Mouse (Mus musculus): Measurements from ENCODE around the gene Rngtt.
"Not testable (repeated sequence)": the region's sequence is repeated elsewhere in the genome, so short reads cannot be mapped to it uniquely, and the experiment has no call there.

Rngtt gene

DNA sequence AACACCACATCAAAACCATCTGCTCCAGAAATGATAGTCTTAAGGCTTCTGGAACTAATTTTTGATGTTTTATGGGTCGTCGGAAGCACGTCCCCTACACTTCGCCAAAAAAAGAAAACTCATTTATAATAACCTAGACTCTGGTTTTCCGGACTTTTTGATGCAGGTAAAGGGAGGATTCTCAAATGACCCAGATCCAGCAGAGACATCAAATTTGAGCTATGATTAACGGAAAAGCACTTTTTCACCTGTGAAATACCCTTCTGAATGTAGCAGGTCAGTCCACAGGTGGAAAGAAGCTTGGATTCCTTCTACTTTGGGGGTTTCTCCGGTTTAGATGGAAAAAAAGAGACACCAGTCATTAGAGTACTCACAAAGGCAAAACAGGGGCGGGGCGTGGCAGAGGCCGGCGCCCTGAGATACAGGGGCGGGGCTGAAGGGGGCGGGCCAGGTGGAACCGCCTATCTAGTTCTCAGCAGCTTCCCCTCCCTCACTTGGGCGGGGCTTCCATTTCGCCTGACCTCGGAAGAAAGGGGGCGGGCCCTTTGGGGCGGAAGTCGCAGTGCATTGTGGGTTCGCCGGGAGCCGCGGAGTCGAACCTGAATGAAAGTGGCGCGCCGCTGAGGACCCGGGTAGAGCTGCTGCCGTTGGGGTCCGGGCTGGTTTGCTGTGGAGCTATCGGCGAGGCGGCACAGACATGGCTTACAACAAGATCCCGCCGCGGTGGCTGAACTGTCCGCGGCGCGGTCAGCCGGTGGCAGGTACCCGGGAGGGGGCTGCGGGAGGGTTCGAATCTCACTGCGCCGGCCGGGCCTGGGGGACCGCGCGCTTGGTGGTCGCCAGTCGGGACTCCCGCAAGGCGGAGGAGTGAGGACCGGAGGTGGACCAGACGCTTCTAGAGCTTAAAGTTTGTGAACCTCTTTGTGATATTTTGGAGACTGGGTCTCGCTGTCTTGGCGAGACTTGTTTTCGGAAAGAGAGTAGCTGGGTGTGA, at the start of gene Rngtt:
Gene Rngtt (plus strand): TSS at position 548 of the 994 bp plus-strand sequence.
- peak; percentile 98 for DNase-seq (ENCODE audit: low read depth)

DNA sequence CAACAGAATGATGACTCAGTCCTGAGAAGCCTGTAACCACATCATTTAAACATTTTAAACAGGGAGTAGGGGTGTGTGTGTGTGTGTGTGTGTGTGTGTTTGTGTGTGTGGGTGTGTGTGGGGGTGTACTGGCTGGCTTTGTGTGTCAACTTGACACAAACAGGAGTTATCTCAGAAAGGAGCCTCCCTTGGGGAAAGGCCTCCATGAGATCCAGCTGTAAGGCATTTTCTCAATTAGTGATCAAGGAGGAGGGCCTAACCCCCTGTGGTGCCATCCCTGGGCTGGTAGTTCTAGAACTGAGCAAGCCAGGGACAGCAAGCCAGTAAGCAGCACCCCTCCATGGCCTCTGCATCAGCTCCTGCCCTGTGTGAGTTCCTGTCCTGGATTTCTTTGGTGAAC, 49.8 kb upstream of the Rngtt start:
- DNase-seq (ENCODE audit: low read depth): peak; percentile 41

DNA sequence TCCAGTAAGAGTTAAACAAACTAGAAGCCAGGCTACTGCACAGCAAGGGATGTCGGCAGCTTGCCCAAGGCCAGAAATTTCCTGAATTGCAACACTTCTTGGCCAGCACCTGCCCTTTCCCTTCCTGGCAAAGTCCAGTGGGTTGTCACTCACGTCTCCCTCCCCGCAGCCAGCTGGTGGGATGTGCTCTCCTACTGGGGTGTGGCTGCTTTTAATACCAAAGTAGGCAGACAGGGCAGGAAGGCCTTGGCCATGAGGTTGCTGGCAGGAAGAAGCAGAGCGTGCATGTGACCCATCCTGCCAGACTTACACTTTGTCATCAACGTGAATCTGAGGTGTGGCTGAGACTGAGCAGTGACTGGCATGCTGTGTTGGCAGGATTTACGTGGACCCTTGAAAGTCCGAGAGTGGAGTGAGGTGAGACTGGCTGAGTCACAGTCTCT, 48.8 kb upstream of the Rngtt start:
- DNase-seq (ENCODE audit: low read depth): peak; percentile 97

DNA sequence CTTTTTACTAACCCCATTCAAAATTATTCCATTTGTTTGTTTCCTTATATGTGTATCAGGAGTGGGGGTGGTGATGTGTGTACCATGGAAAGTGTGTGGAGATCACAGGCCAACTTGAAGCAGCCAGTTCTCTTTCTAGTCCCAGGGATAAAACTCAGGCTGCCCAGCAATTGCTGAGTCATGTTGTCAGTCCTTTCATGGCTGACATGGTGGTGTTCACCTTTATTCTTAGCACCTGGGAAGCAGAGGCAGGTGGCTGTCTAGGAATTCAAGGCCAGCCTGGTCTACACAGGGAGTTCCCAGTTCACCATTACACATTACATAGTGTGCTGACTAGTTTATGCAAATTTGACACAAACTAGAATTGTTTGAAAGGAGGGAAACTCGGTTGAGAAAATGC, 47.2 kb upstream of the Rngtt start:
- no peak for DNase-seq (ENCODE audit: low read depth)

DNA sequence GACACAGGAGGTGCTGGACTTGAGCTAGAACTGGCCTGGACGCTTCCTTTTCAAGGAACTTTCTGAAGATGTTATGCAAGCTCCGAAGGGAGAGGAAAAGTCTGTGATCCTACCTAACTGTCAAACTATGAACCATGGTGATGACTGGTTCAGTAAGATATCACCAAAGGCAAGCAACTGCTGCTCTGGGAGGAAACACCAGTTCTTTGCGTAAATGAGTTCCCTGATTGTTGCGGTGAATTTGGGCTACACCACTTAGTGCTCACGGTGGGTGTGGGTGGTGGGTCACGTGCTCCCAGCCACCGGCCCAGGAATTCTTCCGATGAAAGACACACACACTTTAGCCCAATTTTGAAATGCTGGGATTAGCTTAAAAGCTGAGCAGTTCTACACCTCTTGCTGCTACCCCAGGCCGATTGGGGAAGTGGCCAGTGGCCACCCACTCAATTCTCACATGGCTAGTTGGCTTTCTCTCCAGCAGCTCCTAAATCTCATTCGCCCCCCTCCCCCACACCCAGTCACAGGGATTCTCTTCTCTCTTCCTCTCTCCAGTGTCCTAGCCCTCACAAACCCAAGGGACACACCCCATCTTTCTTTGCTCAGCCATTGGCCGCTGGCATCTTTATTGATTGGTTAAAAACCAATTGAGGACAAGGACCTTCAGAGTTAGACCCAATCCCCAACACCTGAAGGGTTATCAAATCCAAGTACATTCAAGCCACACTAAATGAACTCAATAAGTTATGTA, 45.0 kb upstream of the Rngtt start:
- no peak for DNase-seq (ENCODE audit: low read depth)

DNA sequence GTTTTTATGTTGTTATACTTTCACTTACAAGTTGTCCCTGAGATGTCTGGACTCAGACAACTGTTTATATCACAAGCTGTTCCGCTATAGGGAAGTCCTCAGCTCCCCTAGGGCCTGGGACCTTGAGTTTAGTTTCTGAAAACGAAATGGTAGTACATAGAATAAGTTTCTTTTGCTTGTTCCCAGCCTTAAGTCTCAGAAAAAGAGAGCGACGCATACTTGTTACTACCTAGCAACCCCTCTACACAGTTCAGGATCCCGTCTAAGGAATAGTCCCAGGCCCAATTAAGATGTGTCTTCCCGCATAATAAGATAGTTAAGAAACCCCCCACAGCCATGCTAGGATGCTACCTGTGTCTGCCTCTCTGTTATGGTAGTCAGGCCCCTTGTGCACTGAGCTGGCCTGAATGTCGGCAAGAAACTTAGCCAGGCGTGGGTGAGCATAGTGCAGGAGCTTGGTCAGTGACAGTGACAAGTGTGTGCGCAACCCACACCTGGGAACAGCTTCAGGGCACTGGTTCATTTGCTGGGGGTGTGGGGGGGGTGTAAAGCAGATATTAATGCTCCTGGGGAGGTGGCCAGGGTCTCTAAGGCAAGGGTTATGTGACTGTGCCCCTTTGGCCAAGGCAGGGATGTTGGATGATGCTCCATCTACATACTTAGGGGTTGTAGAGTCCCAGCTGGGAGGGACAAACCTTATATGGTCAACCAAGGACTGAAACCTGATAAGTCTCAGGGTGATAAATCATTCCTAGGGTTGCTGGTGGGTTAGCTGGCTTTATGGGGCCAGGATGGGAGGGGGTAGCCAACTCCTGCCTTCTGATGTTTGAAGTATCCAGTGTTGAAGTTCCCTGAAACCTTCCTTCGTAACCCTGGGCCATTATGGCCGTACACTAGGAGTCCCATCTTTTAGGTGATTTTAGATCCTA, 39.5 kb upstream of the Rngtt start:
- DNase-seq (ENCODE audit: low read depth): no peak

DNA sequence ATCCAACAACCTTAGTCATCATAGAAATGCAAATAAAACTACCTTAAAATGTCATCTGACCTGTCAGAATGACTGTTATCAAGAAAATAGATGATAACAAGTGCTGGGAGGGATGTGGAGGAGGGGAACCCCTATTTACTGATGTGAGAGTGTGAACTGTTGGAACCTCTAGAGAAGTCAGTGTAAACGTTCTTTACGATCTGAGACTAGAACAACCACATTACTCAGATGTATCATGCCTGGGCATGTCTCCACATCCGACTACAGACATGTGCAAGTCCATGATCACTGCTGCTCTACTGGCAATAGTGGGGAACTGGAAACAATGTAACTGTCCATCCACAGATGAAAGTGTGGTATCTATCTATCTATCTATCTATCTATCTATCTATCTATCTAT, 36.7 kb upstream of the Rngtt start:
- no peak for DNase-seq (ENCODE audit: low read depth)

DNA sequence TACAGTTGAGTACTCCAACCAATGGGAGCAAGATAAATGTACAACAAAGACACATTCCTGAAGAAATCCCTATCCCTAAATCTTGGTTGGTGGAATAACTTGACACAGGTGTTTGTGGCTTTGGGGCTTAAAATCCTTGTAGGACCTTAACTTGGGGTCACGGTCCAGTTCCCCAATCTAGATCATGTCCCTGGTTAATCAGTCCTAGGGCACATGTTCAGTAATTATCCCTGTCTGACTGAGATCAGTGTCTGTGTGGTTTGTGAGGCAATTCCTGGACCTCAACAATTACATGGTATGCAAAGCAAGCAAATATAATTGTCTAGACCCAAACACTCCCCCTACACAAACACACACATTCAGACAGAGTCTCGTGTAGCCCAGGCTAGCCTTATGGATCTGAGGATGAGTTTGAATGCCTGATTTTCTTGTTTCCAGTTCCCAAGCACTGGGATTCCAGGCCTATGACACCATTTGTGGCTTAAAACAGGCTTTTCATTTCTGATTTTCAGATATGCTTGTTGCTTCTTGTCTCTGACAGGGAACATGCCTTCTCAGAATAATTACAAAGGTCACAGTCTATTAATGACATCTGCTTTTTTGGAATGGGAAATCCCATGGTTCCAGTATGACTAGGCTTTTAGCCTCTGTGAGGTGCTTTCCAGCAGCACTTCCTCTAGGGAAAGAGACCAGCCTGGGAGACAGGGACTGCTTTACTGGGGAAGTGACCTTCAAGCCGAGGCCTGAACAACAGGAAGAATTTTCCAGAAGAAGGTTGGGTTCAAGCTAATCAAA, 28.0 kb upstream of the Rngtt start:
- no peak for DNase-seq (ENCODE audit: low read depth)

DNA sequence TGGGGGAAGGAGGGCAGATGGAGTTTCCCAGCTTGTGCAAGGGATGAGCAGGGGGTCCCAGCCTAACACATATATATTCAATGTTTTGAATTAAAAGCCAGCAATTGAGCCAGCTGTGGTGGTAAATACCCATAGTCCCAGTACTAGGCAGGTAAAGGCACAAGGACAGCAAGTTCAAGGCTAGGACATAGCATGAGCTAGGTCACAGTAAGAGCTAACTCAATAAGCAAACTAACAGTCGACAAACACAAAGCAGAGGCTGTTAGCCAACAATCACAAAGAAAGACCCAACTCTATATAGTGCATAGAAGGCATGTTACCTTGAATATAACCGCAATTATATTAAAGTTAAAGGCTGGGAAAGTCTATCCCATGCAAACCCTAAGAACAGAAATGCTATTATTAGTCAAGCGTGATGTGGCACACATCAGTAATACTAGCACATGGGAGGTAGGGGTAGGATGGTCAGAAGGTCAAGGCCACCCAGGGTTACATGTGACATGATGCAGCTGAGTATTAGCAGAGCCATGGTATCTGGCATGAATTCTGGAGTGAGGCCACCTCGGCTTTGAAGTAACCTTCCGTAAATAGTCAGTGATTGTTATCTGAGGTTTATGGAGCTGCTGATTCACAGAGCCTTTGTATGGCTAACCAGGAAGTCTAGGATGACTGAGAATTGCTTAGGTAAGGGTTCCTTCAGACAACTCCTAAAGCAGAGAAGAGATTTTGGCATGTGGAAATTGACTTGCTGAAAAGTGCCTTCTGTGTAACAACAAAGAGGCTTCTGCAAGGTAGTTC, 25.8 kb upstream of the Rngtt start:
- peak; percentile 73 for DNase-seq (ENCODE audit: low read depth)

DNA sequence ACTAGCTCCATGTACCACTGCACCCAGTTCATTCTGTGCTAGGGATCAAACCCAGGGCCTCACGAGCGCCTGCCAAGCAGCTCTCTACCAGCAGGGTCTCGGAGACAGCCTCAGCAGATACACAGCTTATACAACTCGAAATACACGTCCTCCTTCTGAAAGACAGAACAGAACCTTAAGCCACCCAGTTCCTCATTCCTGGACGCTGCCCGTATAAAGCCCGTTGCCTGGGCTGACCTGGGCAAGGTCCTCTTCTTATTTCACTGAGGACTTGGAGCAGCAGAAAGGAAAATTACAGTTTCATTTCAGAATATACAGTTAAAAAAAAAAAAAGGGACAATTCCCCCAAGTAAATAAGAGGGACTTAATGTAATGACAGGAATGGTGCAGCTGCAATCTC, 24.7 kb upstream of the Rngtt start:
- no peak for DNase-seq (ENCODE audit: low read depth)

DNA sequence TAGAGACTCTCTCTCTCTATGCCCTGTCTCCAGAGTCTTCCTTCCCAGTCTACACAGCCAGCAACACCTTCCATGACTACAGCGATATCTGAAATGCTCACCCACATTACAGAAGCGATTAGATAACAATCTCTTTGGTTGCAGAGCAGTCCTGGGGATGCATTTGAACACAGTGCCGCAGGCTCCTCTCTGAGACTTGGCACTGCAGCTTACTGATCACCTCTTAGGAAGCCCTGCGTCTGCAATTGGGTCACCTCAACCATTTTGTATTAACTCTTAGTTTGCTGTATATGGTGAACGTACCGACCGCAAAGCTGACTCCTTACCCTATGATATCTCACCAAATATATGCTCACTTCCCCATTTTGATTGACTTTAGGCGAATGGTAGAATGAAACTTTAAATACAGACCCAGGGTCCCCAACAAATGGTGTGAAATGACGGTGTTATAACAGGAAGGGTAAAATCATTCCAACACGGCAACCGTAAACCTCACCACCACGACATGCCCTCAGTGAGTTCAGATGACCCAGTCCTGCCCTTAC, 20.9 kb upstream of the Rngtt start:
- peak; percentile 60 for DNase-seq (ENCODE audit: low read depth)

DNA sequence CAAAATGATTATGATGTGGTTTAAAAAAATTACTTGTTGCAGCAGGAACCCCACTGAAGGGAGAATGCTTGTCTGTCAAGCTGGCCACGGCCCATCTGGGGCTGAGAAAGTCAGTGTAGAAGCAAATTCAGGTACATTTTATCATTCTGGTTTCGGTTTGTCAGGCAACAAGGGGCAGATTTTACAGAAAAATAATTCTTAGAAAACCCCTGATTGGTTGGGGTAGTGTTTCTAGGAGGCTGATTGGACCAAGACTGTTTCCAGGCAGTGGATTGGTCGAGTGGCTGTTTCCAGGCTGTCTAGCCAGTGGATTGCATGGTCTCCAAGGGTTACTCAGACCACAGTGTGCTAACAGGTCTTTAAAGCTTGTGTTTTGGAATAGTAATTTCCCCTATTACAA, 20.1 kb upstream of the Rngtt start, which contains the start of gene Pnrc1:
Gene Pnrc1 (minus strand): TSS at position 162 of the 400 bp plus-strand sequence.
- peak; percentile 94 for DNase-seq (ENCODE audit: low read depth)

DNA sequence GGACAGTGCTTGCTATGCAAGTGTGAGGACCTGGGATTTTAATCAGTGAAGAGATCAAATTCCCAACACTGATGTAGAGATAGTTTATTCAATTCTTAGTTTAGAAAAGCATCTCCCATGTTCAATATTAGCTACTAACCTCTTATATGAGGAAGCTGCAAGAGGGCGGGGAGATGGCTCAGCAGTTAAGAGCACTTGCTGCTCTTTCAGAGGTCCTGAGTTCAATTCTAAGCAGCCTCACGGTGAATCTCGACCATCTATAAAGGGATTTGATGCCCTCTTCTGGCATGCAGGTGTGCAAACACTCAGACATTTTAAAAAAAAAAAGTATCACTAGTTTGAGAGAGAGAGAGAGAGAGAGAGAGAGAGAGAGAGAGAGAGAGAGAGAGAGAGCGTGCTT, 19.2 kb upstream of the Rngtt start:
- DNase-seq (ENCODE audit: low read depth): peak; percentile 85

DNA sequence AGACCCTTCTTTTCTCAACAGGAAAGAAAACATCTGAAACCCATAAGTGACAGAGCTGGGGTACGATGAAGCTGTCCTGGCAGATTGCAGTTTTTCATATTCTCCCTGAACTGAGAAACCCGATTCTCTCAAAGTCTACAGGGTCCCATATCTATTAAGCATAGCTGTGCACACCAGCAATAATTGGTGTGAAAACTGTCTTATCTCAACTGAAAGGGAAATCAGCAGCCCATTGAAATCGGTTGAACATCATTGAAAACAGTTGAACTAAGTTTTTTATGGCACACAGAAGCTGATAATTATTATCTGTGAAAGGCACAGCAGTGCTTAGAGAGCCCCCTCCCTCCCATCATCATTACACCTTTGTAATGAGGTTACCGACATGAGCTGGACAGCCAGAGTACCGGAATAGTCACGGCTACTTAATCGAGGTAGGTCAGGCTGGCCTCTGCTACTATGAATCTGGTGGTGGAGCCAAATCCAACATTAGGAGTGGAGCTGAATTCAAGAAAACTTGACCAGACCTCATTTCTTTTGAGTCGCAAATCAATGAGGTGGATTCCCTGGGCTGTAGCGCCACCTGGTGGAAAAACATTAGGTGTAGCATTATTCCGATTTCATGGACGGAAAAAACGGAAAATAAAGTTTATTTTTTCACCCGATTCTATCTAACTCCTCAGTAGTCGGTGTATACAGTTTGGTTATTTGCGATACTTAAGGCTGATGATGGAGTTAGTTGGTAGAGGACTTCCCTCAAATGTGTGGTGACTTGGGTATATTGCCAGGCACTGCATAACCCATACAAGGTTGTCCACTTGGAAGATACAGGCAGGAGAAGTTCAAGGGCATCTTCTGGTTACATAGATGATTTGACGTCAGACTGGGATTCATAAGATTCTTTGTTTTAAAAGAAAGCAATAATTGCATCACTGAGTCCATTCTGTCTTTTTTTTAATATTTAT, 17.4 kb upstream of the Rngtt start:
- peak; percentile 80 for DNase-seq (ENCODE audit: low read depth)

DNA sequence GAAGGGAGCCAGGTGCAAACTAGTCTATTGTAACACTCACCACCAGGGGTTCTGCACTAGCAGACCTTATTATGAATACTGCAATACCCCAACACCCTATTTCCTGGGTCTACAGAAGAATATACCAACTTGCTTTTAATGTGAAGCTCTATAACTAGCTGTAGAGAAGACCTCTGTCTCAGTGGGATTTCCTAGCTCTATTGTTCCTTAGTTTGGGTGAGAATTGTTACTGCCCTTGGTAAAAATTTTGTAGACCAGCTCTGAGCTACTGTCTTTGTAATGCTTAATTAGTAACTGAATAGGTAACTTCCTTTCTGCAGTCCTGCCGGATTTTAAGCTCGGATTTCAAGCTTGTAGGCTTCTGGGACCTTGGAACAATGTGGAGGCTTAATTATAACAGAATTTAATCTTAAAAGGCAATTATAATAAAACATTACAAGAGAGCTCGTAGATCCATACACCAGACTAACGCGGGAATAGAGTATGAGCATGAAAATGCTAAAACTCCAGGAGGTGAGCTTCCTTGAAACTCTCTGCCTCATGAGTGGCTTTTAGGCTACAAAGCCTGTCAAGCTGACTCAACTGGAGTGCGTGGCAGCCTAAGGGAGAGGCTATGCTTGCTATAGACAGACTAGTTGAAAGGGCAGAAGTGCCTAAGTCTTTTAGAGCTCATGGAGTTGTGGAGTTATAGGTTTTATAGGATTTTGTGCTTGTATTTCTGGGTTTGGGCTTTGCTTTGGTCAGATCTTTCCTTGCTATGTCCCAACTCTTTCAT, 9.0 kb upstream of the Rngtt start:
- DNase-seq (ENCODE audit: low read depth): not testable (repeated sequence)

DNA sequence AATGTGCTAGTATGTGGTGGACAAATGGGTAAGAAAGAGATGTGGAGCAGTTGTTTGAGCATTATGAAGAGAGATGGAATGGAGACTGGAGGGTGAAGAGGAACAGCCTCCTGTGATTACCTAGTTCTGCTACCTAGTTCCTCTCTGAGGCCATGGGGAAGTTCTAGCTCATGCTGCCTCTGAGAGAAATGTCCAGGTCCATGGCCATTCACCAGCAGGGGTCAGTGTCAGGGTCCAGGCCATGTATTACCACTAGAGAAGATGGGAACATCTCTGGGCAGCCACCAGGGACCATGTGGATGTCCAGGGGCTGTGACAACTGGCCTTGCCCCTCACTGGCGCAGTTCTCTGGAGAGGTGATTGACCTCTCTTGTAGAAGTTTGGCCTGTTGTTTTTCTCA, 7.1 kb upstream of the Rngtt start:
- no peak for DNase-seq (ENCODE audit: low read depth)

DNA sequence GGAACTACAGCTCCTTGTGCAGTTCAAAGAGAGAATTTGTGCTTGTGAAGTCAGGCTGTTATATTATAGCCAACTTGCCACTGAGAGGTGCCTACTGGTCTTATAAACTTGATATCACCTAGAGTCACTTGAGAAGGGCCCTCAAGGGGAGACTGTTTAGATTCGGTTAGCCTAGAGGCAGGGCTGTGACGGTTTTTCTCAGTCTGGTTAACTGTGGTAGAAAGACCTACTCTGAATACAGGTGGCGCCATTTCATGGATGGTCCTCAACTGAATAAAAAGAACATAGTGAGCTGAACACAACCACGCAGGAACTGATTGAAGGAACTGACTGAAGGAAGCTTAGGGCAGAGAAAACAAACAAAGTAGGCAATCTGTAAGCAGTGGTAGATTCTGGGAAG, 3.0 kb upstream of the Rngtt start:
- DNase-seq (ENCODE audit: low read depth): peak; percentile 42
